Mouse (Mus musculus) Patski (cell line): ENCODE results near the gene Apoc1. TPM values are rescaled to one million over a fixed set of nuclear protein-coding genes. Genes with fewer than 3 reads are reported as not detected.

Experiments
- ATAC-seq: fragments of 100-300 bp; one replicate; pipeline ENCODE4 v1.8.0; 2021
- CTCF ChIA-PET: fragments of 350-600 bp; sonication (Branson Sonifier 250); formaldehyde crosslinking; loops from one replicate; lab custom pipeline; 2022; ENCODE audit warnings: inconsistent platforms; lab: Charles Lee
- POLR2A ChIA-PET: fragments of 350-600 bp; sonication (Branson Sonifier 250); formaldehyde crosslinking; loops from one replicate; lab custom pipeline; 2022; ENCODE audit warnings: antibody characterized with exemption, inconsistent platforms; lab: Charles Lee
- DNase-seq: peaks from one replicate; pipeline ENCODE4 v3.0.0-alpha.2; 2011; ENCODE audit warnings: low read depth, low spot score
- H3K27me3 ChIP-seq: fragments of 371-371 bp; one replicate; pipeline ENCODE4 v1.5.1; 2021
- CTCF ChIP-seq: fragments of 100-300 bp; IDR thresholded peaks from one replicate; pipeline ENCODE4 v1.5.1; 2021
- in situ Hi-C: fragments of 300-500 bp; cut with MboI; formaldehyde crosslinking; loops from 3 replicates; pipeline ENCODE4 v1.11.1; 2018; ENCODE audit warnings: low pct_unique_long_range_greater_than_20kb, mixed read lengths
- polyA plus RNA-seq: library from polyadenylated mRNA; unstranded; gene quantifications from one replicate; pipeline ENCODE4 v1.2.3, GENCODE M21; 2021

The Apoc1 gene
- polyA plus RNA-seq, 1 experiment from 2014 or later, result 1.6 TPM

DNA sequence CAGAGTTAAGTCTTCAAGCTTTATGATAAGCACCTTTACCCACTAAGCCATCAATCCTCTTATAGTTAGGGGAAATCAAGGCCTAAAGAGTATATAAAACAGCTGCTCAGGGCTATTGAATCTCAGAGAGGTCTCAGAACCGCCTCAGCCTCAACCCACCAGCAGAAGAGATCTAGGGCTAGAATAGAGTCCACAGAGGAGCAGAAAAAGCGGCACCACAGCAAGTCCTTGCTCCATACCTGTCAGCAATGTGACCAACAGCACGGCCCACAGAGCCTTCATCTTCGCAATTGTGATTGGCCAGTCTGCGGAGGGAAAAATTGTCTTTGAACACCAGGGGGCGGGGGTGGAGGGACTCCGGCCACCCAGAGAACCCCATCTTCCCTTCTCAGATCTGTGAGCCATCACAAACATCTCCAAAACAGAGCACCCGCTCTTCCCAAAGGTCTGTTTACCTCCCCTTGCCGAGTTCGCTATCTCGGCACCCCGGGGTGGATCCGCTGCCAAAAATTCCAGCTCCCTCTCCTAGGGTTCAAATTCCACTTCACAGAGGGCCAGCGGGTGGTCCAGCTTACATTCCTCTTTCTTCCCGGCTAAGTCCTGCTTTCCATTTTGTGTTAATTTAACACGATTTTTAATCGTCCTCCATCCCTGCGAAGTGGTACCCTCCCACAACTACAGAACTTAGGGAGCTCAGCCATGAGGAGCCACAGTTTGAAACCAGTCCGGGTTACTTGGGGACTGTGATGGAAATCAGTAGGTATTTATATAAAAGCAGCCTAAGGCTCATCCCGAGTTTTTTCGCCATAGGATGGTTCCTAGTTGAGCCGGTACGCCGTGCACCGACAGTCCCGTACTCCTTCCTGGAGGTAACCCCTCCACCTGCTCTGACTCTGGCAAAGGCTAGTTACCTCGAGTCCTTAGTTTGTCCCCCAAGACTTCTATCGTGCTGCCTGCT, 5.8 kb upstream of the Apoc1 start:
- in situ Hi-C loops, result no loop called here
- ChIA-PET POLR2A (interaction anchor here (0.5 kb wide), 1 partner anchor 7 kb away, joined by 3 read pairs; no protein-coding TSS in a partner anchor), CTCF (interaction anchor here (1.0 to 10.2 kb wide), 4 partner anchors 15 to 35 kb away, joined by 3 to 120 read pairs (median 3); partner anchors contain the start of gene Clptm1)
- DNase-seq (no peak), ATAC-seq (no peak)
- no peaks in the 10 kb centered on the region for H3K27me3 ChIP-seq
- no peak for TF ChIP-seq CTCF

GRCm38 (mm10) chr7:19696336-19696873, 3.9 kb upstream of the Apoc1 start:
- POLR2A ChIA-PET, result no interaction called here
- H3K27me3 ChIP-seq, result no peaks in the 10 kb centered on the region
- no peak for DNase-seq
- in situ Hi-C loops, result no loop called here
- ATAC-seq, result no peak
- CTCF ChIA-PET, result interaction anchor here (10.2 kb wide), 1 partner anchor 29 kb away, joined by 120 read pairs; the partner anchor contains the start of gene Clptm1
- TF ChIP-seq CTCF, result no peak

GRCm38 (mm10) chr7:19695881-19696280, 3.4 kb upstream of the Apoc1 start:
- ChIA-PET POLR2A (interaction anchor here (1.3 kb wide), 1 partner anchor 19 kb away, joined by 4 read pairs; the partner anchor contains the start of gene Tomm40), CTCF (interaction anchor here (3.8 to 10.2 kb wide), 2 partner anchors 27 to 28 kb away, joined by 22 to 120 read pairs; partner anchors contain the start of gene Clptm1)
- in situ Hi-C loops, result no loop called here
- DNase-seq (no peak), ATAC-seq (no peak)
- H3K27me3 ChIP-seq, result no peaks in the 10 kb centered on the region
- TF ChIP-seq CTCF, result no peak

GRCm38 (mm10) chr7:19695213-19695594, 2.7 kb upstream of the Apoc1 start:
- in situ Hi-C loops, result no loop called here
- ATAC-seq (no peak), DNase-seq (no peak)
- POLR2A ChIA-PET, result interaction anchor here (1.3 kb wide), 1 partner anchor 20 kb away, joined by 4 read pairs; the partner anchor contains the start of gene Tomm40
- TF ChIP-seq CTCF, result no peak
- CTCF ChIA-PET, result interaction anchor here (3.8 kb wide), 1 partner anchor 26 kb away, joined by 22 read pairs; no protein-coding TSS in a partner anchor
- no peaks in the 10 kb centered on the region for H3K27me3 ChIP-seq

DNA sequence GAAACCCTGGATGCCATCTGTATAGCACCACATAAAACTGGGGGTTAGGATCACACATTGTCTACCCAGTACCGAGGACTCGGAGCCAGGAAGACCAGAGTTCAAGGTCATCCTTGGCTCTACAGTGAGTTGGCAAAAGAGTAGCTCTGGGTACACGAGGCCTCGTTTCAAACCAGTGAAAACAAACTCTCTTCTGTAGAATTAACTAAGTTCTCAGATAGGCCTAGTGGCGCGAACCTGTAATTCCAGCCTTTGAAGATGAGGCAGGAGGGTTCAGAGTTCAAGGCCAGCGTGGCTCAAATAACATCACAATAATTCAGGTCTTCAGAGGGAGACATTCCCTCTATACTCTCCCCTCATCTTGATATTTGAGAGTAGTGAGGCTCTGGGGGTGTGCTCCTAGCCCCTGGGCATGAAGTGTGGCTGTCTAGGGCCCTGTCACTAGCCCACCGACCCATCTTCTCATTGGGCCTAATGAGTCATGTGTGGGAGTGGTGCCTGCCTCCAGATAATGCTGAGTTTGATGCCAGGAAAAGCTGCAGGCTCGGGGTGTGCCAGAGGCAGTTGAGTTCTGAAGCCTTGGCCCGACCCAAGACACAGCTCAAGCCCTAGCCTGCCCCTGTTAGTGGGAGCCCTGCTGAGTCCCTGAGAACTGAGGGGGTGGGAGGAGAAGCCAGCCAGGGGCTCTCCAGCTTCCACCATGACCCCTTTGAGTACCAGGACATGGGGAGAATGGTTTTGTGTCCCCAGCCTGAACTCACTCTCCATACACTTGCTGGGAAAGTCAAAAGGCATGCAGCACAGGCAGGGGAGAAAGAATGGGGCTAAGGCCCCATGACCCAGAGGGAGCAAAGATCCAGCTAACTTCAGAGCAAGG, 2.1 kb upstream of the Apoc1 start:
- ChIA-PET POLR2A (interaction anchor here (1.0 to 1.3 kb wide), 2 partner anchors 20 to 25 kb away, joined by 3 to 4 read pairs; partner anchors contain the start of gene Tomm40), CTCF (interaction anchor here (3.8 kb wide), 1 partner anchor 25 kb away, joined by 22 read pairs; no protein-coding TSS in a partner anchor)
- DNase-seq (no peak), ATAC-seq (no peak)
- H3K27me3 ChIP-seq, result no peaks in the 10 kb centered on the region
- in situ Hi-C loops, result no loop called here
- no peak for TF ChIP-seq CTCF

- ChIA-PET POLR2A (no interaction called here), CTCF (interaction anchor here (1.0 to 3.8 kb wide), 3 partner anchors 10 to 27 kb away, joined by 4 to 22 read pairs (median 4); no protein-coding TSS in a partner anchor)
- no peak for TF ChIP-seq CTCF
- ATAC-seq (peak; percentile 66), DNase-seq (no peak)
- no peaks in the 10 kb centered on the region for H3K27me3 ChIP-seq
- in situ Hi-C loops, result no loop called here
Measured at GRCm38 (mm10) chr7:19693421-19693820, 961 bp upstream of the Apoc1 start.

DNA sequence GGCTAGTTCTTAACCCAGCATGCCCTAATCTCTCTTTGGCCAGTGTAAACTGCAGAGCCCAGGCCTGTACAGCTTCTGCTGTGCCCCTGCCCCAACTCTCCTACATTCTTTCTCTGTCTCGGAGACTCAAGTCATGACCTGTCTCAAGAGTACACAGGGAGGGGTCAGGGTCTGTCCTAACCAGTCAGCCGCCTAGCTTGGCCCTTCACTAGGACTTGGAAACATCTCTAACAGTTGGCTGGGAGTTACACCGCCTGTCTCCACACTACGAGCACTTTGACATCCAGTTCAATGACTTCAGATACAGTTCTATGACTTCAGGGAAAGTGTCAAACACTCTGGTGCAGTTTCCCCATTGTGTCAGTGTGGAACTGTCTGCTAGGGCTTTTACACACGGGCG, 1.0 kb downstream of the Apoc1 start:
- H3K27me3 ChIP-seq, result no peaks in the 10 kb centered on the region
- ChIA-PET POLR2A (no interaction called here), CTCF (interaction anchor here (1.9 kb wide), 1 partner anchor 22 kb away, joined by 7 read pairs; no protein-coding TSS in a partner anchor)
- DNase-seq (no peak), ATAC-seq (no peak)
- no peak for TF ChIP-seq CTCF
- in situ Hi-C loops, result no loop called here

GRCm38 (mm10) chr7:19690845-19691244, 1.6 kb downstream of the Apoc1 start:
- no peak for TF ChIP-seq CTCF
- no peak for DNase-seq
- no peaks in the 10 kb centered on the region for H3K27me3 ChIP-seq
- ChIA-PET CTCF (interaction anchor here (1.9 kb wide), 1 partner anchor 22 kb away, joined by 7 read pairs; no protein-coding TSS in a partner anchor), POLR2A (interaction anchor here (0.7 kb wide), 2 partner anchors 8 to 221 kb away, joined by 3 to 4 read pairs; partner anchors contain the start of gene Apoe)
- in situ Hi-C loops, result no loop called here
- ATAC-seq, result no peak

- ATAC-seq (no peak), DNase-seq (no peak)
- H3K27me3 ChIP-seq, result no peaks in the 10 kb centered on the region
- in situ Hi-C loops, result no loop called here
- ChIA-PET POLR2A (interaction anchor here (0.7 kb wide), 1 partner anchor 14 kb away, joined by 5 read pairs; no protein-coding TSS in a partner anchor), CTCF (no interaction called here)
- TF ChIP-seq CTCF, result no peak
Measured at GRCm38 (mm10) chr7:19688611-19689010, 3.8 kb downstream of the Apoc1 start.
